Mouse (Mus musculus): ENCODE measurements around the gene Ulk4. TPM values are rescaled to one million over a fixed set of nuclear protein-coding genes. Genes with fewer than 3 reads are reported as not detected.

The Ulk4 gene
- polyA plus RNA-seq, 1 experiment from 2014 or later: 166 TPM

- no peak for ATAC-seq (ENCODE audit: low FRiP score, low TSS enrichment)
- no peak overlapping the region for H3K27ac ChIP-seq (ENCODE audit: low read depth, low read length)
- no peaks in the 10 kb centered on the region for H3K27me3 ChIP-seq (ENCODE audit: control insufficient read depth, insufficient read depth, low read length)
- no peak overlapping the region for H3K4me2 ChIP-seq (replicated peaks; ENCODE audit: low read depth, low read length)
- no peak overlapping the region for H3K9ac ChIP-seq (ENCODE audit: low read depth, low read length)
- no peak overlapping the region for H3K4me3 ChIP-seq (ENCODE audit: low read length)
- WGBS: 81% methylated on average over 6 of the region's 6 CpGs
- H3K4me1 ChIP-seq (ENCODE audit: control insufficient read depth, insufficient read depth, low read length): no peaks in the 10 kb centered on the region
- H3K9me3 ChIP-seq (ENCODE audit: control insufficient read depth, low read length): no peaks in the 10 kb centered on the region
- no peaks in the 10 kb centered on the region for H3K36me3 ChIP-seq (ENCODE audit: control insufficient read depth, insufficient read depth, low read length)
Measured at GRCm38 (mm10) chr9:121171609-121172008, 105.4 kb downstream of the Ulk4 start.

GRCm38 (mm10) chr9:121164607-121165006 is 112.4 kb downstream of the Ulk4 start:
- H3K4me2 ChIP-seq (replicated peaks; ENCODE audit: low read depth, low read length): no peak overlapping the region
- H3K36me3 ChIP-seq (ENCODE audit: control insufficient read depth, insufficient read depth, low read length): no peaks in the 10 kb centered on the region
- no peaks in the 10 kb centered on the region for H3K27me3 ChIP-seq (ENCODE audit: control insufficient read depth, insufficient read depth, low read length)
- no peak for ATAC-seq (ENCODE audit: low FRiP score, low TSS enrichment)
- H3K4me3 ChIP-seq (ENCODE audit: low read length): no peak overlapping the region
- 85% methylated on average over 7 of the region's 7 CpGs for WGBS
- no peak overlapping the region for H3K27ac ChIP-seq (ENCODE audit: low read depth, low read length)
- no peaks in the 10 kb centered on the region for H3K9me3 ChIP-seq (ENCODE audit: control insufficient read depth, low read length)
- no peaks in the 10 kb centered on the region for H3K4me1 ChIP-seq (ENCODE audit: control insufficient read depth, insufficient read depth, low read length)
- H3K9ac ChIP-seq (ENCODE audit: low read depth, low read length): no peak overlapping the region

- no peak overlapping the region for H3K27ac ChIP-seq (ENCODE audit: low read depth, low read length)
- H3K4me3 ChIP-seq (ENCODE audit: low read length): no peak overlapping the region
- ATAC-seq (ENCODE audit: low FRiP score, low TSS enrichment): no peak
- H3K9me3 ChIP-seq (ENCODE audit: control insufficient read depth, low read length): no peaks in the 10 kb centered on the region
- no peaks in the 10 kb centered on the region for H3K4me1 ChIP-seq (ENCODE audit: control insufficient read depth, insufficient read depth, low read length)
- 50% methylated on average over 5 of the region's 5 CpGs for WGBS
- H3K9ac ChIP-seq (ENCODE audit: low read depth, low read length): no peak overlapping the region
- no peak overlapping the region for H3K4me2 ChIP-seq (replicated peaks; ENCODE audit: low read depth, low read length)
- H3K27me3 ChIP-seq (ENCODE audit: control insufficient read depth, insufficient read depth, low read length): no peaks in the 10 kb centered on the region
- no peaks in the 10 kb centered on the region for H3K36me3 ChIP-seq (ENCODE audit: control insufficient read depth, insufficient read depth, low read length)
Measured at GRCm38 (mm10) chr9:121162789-121163188, 114.2 kb downstream of the Ulk4 start.

- Histone ChIP-seq H3K27ac (ENCODE audit: low read depth, low read length) (no peak overlapping the region), H3K4me3 (ENCODE audit: low read length) (no peak overlapping the region), H3K9me3 (ENCODE audit: control insufficient read depth, low read length) (no peaks in the 10 kb centered on the region), H3K27me3 (ENCODE audit: control insufficient read depth, insufficient read depth, low read length) (no peaks in the 10 kb centered on the region), H3K9ac (ENCODE audit: low read depth, low read length) (no peak overlapping the region), H3K4me2 (replicated peaks; ENCODE audit: low read depth, low read length) (no peak overlapping the region), H3K4me1 (ENCODE audit: control insufficient read depth, insufficient read depth, low read length) (no peaks in the 10 kb centered on the region), H3K36me3 (ENCODE audit: control insufficient read depth, insufficient read depth, low read length) (no peaks in the 10 kb centered on the region)
- 92% methylated on average over 12 of the region's 12 CpGs for whole genome bisulfite sequencing
- no peak for ATAC-seq (ENCODE audit: low FRiP score, low TSS enrichment)
Measured at GRCm38 (mm10) chr9:121161818-121162565, 115.0 kb downstream of the Ulk4 start.

- no peak for ATAC-seq (ENCODE audit: low FRiP score, low TSS enrichment)
- Histone ChIP-seq H3K4me1 (ENCODE audit: control insufficient read depth, insufficient read depth, low read length) (peaks cover 6% of the 10 kb centered on the region; the same call in 1 of the 2 replicates), H3K36me3 (ENCODE audit: control insufficient read depth, insufficient read depth, low read length) (no peaks in the 10 kb centered on the region), H3K27me3 (ENCODE audit: control insufficient read depth, insufficient read depth, low read length) (no peaks in the 10 kb centered on the region), H3K27ac (ENCODE audit: low read depth, low read length) (no peak overlapping the region), H3K9ac (ENCODE audit: low read depth, low read length) (no peak overlapping the region), H3K9me3 (ENCODE audit: control insufficient read depth, low read length) (no peaks in the 10 kb centered on the region), H3K4me2 (replicated peaks; ENCODE audit: low read depth, low read length) (no peak overlapping the region), H3K4me3 (ENCODE audit: low read length) (no peak overlapping the region)
- 38% methylated on average over 9 of the region's 9 CpGs for WGBS
Measured at GRCm38 (mm10) chr9:121156253-121156831, 120.7 kb downstream of the Ulk4 start.

- WGBS: 92% methylated on average over 5 of the region's 5 CpGs
- no peaks in the 10 kb centered on the region for H3K27me3 ChIP-seq (ENCODE audit: control insufficient read depth, insufficient read depth, low read length)
- H3K27ac ChIP-seq (ENCODE audit: low read depth, low read length): no peak overlapping the region
- peaks cover 12% of the 10 kb centered on the region for H3K4me1 ChIP-seq (ENCODE audit: control insufficient read depth, insufficient read depth, low read length)
- H3K9ac ChIP-seq (ENCODE audit: low read depth, low read length): no peak overlapping the region
- ATAC-seq (ENCODE audit: low FRiP score, low TSS enrichment): no peak
- no peak overlapping the region for H3K4me2 ChIP-seq (replicated peaks; ENCODE audit: low read depth, low read length)
- H3K36me3 ChIP-seq (ENCODE audit: control insufficient read depth, insufficient read depth, low read length): no peaks in the 10 kb centered on the region
- H3K4me3 ChIP-seq (ENCODE audit: low read length): no peak overlapping the region
- no peaks in the 10 kb centered on the region for H3K9me3 ChIP-seq (ENCODE audit: control insufficient read depth, low read length)
Measured at GRCm38 (mm10) chr9:121153276-121153675, 123.7 kb downstream of the Ulk4 start.

- Histone ChIP-seq H3K4me2 (replicated peaks; ENCODE audit: low read depth, low read length) (no peak overlapping the region), H3K36me3 (ENCODE audit: control insufficient read depth, insufficient read depth, low read length) (no peaks in the 10 kb centered on the region), H3K9me3 (ENCODE audit: control insufficient read depth, low read length) (peaks cover 6% of the 10 kb centered on the region; the same call in 1 of the 2 replicates), H3K4me1 (ENCODE audit: control insufficient read depth, insufficient read depth, low read length) (peaks cover 6% of the 10 kb centered on the region; the same call in 1 of the 2 replicates), H3K27me3 (ENCODE audit: control insufficient read depth, insufficient read depth, low read length) (no peaks in the 10 kb centered on the region), H3K27ac (ENCODE audit: low read depth, low read length) (no peak overlapping the region), H3K4me3 (ENCODE audit: low read length) (no peak overlapping the region), H3K9ac (ENCODE audit: low read depth, low read length) (no peak overlapping the region)
- ATAC-seq (ENCODE audit: low FRiP score, low TSS enrichment): no peak
- 22% methylated on average over 3 of the region's 3 CpGs for WGBS
Measured at GRCm38 (mm10) chr9:121148602-121149001, 128.4 kb downstream of the Ulk4 start.

- Histone ChIP-seq H3K9me3 (ENCODE audit: control insufficient read depth, low read length) (peaks cover 6% of the 10 kb centered on the region; the same call in 1 of the 2 replicates), H3K9ac (ENCODE audit: low read depth, low read length) (no peak overlapping the region), H3K27me3 (ENCODE audit: control insufficient read depth, insufficient read depth, low read length) (no peaks in the 10 kb centered on the region), H3K4me1 (ENCODE audit: control insufficient read depth, insufficient read depth, low read length) (no peaks in the 10 kb centered on the region), H3K4me2 (replicated peaks; ENCODE audit: low read depth, low read length) (no peak overlapping the region), H3K27ac (ENCODE audit: low read depth, low read length) (no peak overlapping the region), H3K4me3 (ENCODE audit: low read length) (no peak overlapping the region), H3K36me3 (ENCODE audit: control insufficient read depth, insufficient read depth, low read length) (no peaks in the 10 kb centered on the region)
- ATAC-seq (ENCODE audit: low FRiP score, low TSS enrichment): no peak
- WGBS: 87% methylated on average over 6 of the region's 6 CpGs
Measured at GRCm38 (mm10) chr9:121143208-121143607, 133.8 kb downstream of the Ulk4 start.

- no peak for ATAC-seq (ENCODE audit: low FRiP score, low TSS enrichment)
- Histone ChIP-seq H3K27me3 (ENCODE audit: control insufficient read depth, insufficient read depth, low read length) (no peaks in the 10 kb centered on the region), H3K9me3 (ENCODE audit: control insufficient read depth, low read length) (no peaks in the 10 kb centered on the region), H3K27ac (ENCODE audit: low read depth, low read length) (no peak overlapping the region), H3K4me3 (ENCODE audit: low read length) (no peak overlapping the region), H3K4me1 (ENCODE audit: control insufficient read depth, insufficient read depth, low read length) (no peaks in the 10 kb centered on the region), H3K4me2 (replicated peaks; ENCODE audit: low read depth, low read length) (no peak overlapping the region), H3K9ac (ENCODE audit: low read depth, low read length) (no peak overlapping the region), H3K36me3 (ENCODE audit: control insufficient read depth, insufficient read depth, low read length) (no peaks in the 10 kb centered on the region)
- 69% methylated on average over 6 of the region's 6 CpGs for WGBS
Measured at GRCm38 (mm10) chr9:121132549-121132948, 144.4 kb downstream of the Ulk4 start.
